Mouse (Mus musculus): ENCODE data around the gene Gtf2a2. TPM values are rescaled to one million over a fixed set of nuclear protein-coding genes. Genes with fewer than 3 reads are reported as not detected.

The Gtf2a2 gene
- total RNA-seq, 2 experiments from 2014 or later, result 127 to 177 TPM

- no peak for ATAC-seq (replicated peaks; ENCODE audit: low FRiP score, low TSS enrichment, poor library complexity, severe bottlenecking)
Measured at GRCm38 (mm10) chr9:70048280-70048679, 35.9 kb downstream of the Gtf2a2 start.

- no peak for ATAC-seq (replicated peaks; ENCODE audit: low FRiP score, low TSS enrichment, poor library complexity, severe bottlenecking)
Measured at GRCm38 (mm10) chr9:70048751-70049415, 36.5 kb downstream of the Gtf2a2 start.

GRCm38 (mm10) chr9:70049416-70049783, 37.0 kb downstream of the Gtf2a2 start:
- no peak for ATAC-seq (replicated peaks; ENCODE audit: low FRiP score, low TSS enrichment, poor library complexity, severe bottlenecking)

GRCm38 (mm10) chr9:70049839-70050238, 37.5 kb downstream of the Gtf2a2 start:
- ATAC-seq (replicated peaks; ENCODE audit: low FRiP score, low TSS enrichment, poor library complexity, severe bottlenecking), result no peak

GRCm38 (mm10) chr9:70052730-70053129, 40.4 kb downstream of the Gtf2a2 start:
- ATAC-seq (replicated peaks; ENCODE audit: low FRiP score, low TSS enrichment, poor library complexity, severe bottlenecking), result no peak

GRCm38 (mm10) chr9:70053411-70053810, 41.1 kb downstream of the Gtf2a2 start:
- no peak for ATAC-seq (replicated peaks; ENCODE audit: low FRiP score, low TSS enrichment, poor library complexity, severe bottlenecking)

GRCm38 (mm10) chr9:70062012-70062411, 49.7 kb downstream of the Gtf2a2 start:
- ATAC-seq (replicated peaks; ENCODE audit: low FRiP score, low TSS enrichment, poor library complexity, severe bottlenecking), result no peak

- ATAC-seq (replicated peaks; ENCODE audit: low FRiP score, low TSS enrichment, poor library complexity, severe bottlenecking), result no peak
Measured at GRCm38 (mm10) chr9:70067497-70067896, 55.1 kb downstream of the Gtf2a2 start.

GRCm38 (mm10) chr9:70069961-70070435, 57.6 kb downstream of the Gtf2a2 start:
- ATAC-seq (replicated peaks; ENCODE audit: low FRiP score, low TSS enrichment, poor library complexity, severe bottlenecking), result no peak

- ATAC-seq (replicated peaks; ENCODE audit: low FRiP score, low TSS enrichment, poor library complexity, severe bottlenecking), result no peak
Measured at GRCm38 (mm10) chr9:70072387-70072786, 60.0 kb downstream of the Gtf2a2 start.

Other genes starting within 250 kb of the Gtf2a2 start
- gene Bnip2, start 23.1 kb upstream of the Gtf2a2 start, total RNA-seq (2014; fragmentation: Nextera tagmentation), result 50.1 and 67.6 TPM in 2 replicates
- gene Bnip2, start 23.1 kb upstream of the Gtf2a2 start, total RNA-seq (2017), result 125 and 126 TPM in 2 replicates
- not detected in 2 replicates for gene Gcnt3, start 25.5 kb downstream of the Gtf2a2 start, total RNA-seq (2014; fragmentation: Nextera tagmentation)
- not detected in 2 replicates for gene Gcnt3, start 25.5 kb downstream of the Gtf2a2 start, total RNA-seq (2017)
- not detected in 2 replicates for gene Fam81a, start 130.0 kb downstream of the Gtf2a2 start, total RNA-seq (2014; fragmentation: Nextera tagmentation)
- gene Fam81a, start 130.0 kb downstream of the Gtf2a2 start, total RNA-seq (2017), result not detected in 2 replicates
- 2.1 and 2.7 TPM in 2 replicates for gene Myo1e, start 194.8 kb downstream of the Gtf2a2 start, total RNA-seq (2014; fragmentation: Nextera tagmentation)
- gene Myo1e, start 194.8 kb downstream of the Gtf2a2 start, total RNA-seq (2017), result 2.3 and 4.0 TPM in 2 replicates

All from megakaryocyte-erythroid progenitor cell, adult 5-6 weeks (primary cell).